Mouse (Mus musculus): Measurements from ENCODE around the gene Irf2bp1.

Irf2bp1 gene

DNA sequence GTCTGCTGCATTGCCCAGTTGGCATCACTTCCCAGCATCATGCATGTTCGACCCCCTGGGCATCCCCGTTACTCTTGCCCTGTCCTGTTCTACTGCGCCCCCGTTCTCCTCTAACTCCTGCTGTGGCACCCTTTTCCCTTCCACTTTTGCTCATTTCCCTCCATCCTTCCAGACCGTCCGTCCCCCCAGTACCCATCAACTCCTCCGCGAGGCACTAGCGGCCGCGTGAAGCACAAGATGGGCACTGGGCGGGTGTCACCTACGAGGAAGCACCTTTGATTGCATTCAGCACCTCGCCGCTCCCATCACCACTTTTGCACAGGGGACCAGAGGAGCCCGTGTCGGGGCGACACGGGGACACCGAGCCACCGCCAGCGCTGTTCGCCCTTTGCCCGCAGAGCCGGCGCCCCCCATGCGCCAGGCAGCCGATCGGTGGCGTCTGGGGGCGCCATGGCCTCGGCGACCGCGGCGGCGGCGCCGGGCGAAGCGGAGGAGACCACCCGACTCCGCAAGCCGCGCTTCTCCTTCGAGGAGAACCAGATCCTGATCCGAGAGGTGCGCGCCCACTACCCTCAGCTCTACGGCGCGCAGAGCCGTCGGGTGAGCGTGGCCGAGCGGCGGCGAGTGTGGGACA lies 12.1 kb upstream of the Irf2bp1 start:
- in situ Hi-C loops (cut with MboI; ENCODE audit: low pct_unique_long_range_greater_than_20kb in 1 of 2, low sequenced_read_pairs in 2 of 2, unreplicated experiment in 1 of 2): no loop called here

GRCm38 (mm10) chr7:18992294-18992675 lies 11.6 kb upstream of the Irf2bp1 start:
- in situ Hi-C loops (cut with MboI; ENCODE audit: low pct_unique_long_range_greater_than_20kb in 1 of 2, low sequenced_read_pairs in 2 of 2, unreplicated experiment in 1 of 2): no loop called here

- in situ Hi-C loops (cut with MboI; ENCODE audit: low pct_unique_long_range_greater_than_20kb in 1 of 2, low sequenced_read_pairs in 2 of 2, unreplicated experiment in 1 of 2): no loop called here
Observed at GRCm38 (mm10) chr7:18993036-18993435, 10.8 kb upstream of the Irf2bp1 start.

GRCm38 (mm10) chr7:18998835-18999234 lies 5.0 kb upstream of the Irf2bp1 start:
- in situ Hi-C loops (cut with MboI; ENCODE audit: low pct_unique_long_range_greater_than_20kb in 1 of 2, low sequenced_read_pairs in 2 of 2, unreplicated experiment in 1 of 2): no loop called here

DNA sequence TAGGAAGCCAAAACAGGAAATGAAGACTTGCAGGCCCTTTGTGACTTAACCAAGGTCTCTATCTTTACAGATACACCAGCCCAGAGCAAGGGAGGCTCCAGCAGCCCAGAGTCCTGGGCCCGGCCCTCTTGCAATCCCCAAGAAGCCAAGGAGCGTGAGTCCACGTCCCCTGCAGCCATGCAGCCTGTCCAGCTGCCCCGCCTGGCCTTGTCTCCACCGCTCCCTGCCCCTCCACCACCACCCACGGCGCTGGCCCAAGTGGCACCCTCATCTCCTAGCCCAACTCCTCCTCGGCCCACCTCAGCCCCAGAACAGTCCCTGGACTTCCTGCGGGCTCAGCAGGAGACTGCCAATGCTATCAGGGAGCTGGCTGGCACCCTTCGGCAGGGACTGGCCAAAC lies 3.4 kb upstream of the Irf2bp1 start:
- in situ Hi-C loops (cut with MboI; ENCODE audit: low pct_unique_long_range_greater_than_20kb in 1 of 2, low sequenced_read_pairs in 2 of 2, unreplicated experiment in 1 of 2): no loop called here

DNA sequence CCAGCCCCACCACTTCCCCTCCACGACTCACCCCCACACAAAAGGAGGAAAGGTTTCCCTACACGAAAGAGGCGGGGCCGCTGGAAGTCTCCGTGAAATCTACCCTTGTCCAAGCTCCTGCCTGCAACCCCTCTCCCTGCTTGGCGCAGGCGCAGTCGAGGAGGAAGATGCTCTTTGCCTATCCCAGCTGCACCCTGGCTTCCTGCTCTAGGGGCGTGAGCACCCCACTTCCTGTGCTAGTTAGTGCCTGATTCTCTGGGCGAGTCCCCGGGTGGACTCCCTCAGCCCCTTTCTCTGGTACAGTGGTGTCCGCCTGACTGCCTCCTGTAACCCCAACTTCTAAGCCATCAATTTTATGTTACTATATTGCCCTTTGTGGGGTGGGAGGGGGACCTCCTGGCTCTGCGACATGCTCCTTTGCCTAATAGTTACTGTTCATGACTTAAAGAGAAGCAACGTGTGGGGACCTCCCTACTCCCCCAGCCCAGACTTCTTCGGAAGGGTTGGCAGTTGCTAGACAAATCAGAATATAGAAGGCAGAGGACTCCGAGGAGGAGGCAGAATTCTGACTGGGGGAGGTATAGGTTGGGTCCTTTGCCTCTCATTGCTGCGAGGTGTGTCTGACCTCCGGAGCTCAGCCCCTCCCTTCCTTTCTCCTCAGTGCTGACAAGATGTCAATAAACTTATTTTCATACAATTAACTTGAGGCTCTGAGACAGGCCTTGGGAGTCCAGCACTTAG lies 2.6 kb upstream of the Irf2bp1 start:
- in situ Hi-C loops (cut with MboI; ENCODE audit: low pct_unique_long_range_greater_than_20kb in 1 of 2, low sequenced_read_pairs in 2 of 2, unreplicated experiment in 1 of 2): no loop called here

- in situ Hi-C loops (cut with MboI; ENCODE audit: low pct_unique_long_range_greater_than_20kb in 1 of 2, low sequenced_read_pairs in 2 of 2, unreplicated experiment in 1 of 2): no loop called here
Observed at GRCm38 (mm10) chr7:19001807-19002085, 2.1 kb upstream of the Irf2bp1 start.

GRCm38 (mm10) chr7:19002115-19002514 lies 1.7 kb upstream of the Irf2bp1 start:
- in situ Hi-C loops (cut with MboI; ENCODE audit: low pct_unique_long_range_greater_than_20kb in 1 of 2, low sequenced_read_pairs in 2 of 2, unreplicated experiment in 1 of 2): no loop called here

GRCm38 (mm10) chr7:19002848-19003498 lies 871 bp upstream of the Irf2bp1 start:
- in situ Hi-C loops (cut with MboI; ENCODE audit: low pct_unique_long_range_greater_than_20kb in 1 of 2, low sequenced_read_pairs in 2 of 2, unreplicated experiment in 1 of 2): no loop called here

GRCm38 (mm10) chr7:19004631-19005079 lies 811 bp downstream of the Irf2bp1 start:
- in situ Hi-C loops (cut with MboI; ENCODE audit: low pct_unique_long_range_greater_than_20kb in 1 of 2, low sequenced_read_pairs in 2 of 2, unreplicated experiment in 1 of 2): no loop called here

GRCm38 (mm10) chr7:19005417-19006121 lies 1.7 kb downstream of the Irf2bp1 start:
- in situ Hi-C loops (cut with MboI; ENCODE audit: low pct_unique_long_range_greater_than_20kb in 1 of 2, low sequenced_read_pairs in 2 of 2, unreplicated experiment in 1 of 2): no loop called here

DNA sequence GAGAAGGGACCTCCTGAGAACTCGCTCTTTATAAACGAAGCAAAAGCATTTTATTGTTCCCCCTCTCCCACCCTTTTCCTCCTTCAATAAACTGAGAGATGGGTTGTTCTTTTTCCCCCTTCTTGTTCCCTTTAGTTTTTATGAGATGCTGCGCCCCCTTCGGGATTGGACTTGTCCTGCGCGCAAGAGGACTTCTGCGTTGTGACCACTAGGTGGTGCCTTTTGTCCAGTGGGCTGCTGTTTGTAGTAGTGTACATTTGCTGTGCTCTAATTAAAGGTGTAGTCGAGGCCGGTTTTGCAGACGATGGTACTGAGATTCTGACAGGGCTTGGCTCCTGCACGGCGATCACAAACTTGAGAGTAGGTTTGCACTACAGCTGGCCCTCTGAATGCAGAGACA lies 2.6 kb downstream of the Irf2bp1 start:
- in situ Hi-C loops (cut with MboI; ENCODE audit: low pct_unique_long_range_greater_than_20kb in 1 of 2, low sequenced_read_pairs in 2 of 2, unreplicated experiment in 1 of 2): no loop called here

- in situ Hi-C loops (cut with MboI; ENCODE audit: low pct_unique_long_range_greater_than_20kb in 1 of 2, low sequenced_read_pairs in 2 of 2, unreplicated experiment in 1 of 2): no loop called here
Observed at GRCm38 (mm10) chr7:19007026-19007977, 3.5 kb downstream of the Irf2bp1 start.

GRCm38 (mm10) chr7:19010581-19010980 lies 6.7 kb downstream of the Irf2bp1 start:
- in situ Hi-C loops (cut with MboI; ENCODE audit: low pct_unique_long_range_greater_than_20kb in 1 of 2, low sequenced_read_pairs in 2 of 2, unreplicated experiment in 1 of 2): no loop called here

- in situ Hi-C loops (cut with MboI; ENCODE audit: low pct_unique_long_range_greater_than_20kb in 1 of 2, low sequenced_read_pairs in 2 of 2, unreplicated experiment in 1 of 2): no loop called here
Observed at GRCm38 (mm10) chr7:19012025-19012621, 8.3 kb downstream of the Irf2bp1 start.

GRCm38 (mm10) chr7:19012882-19013281 lies 9.0 kb downstream of the Irf2bp1 start:
- in situ Hi-C loops (cut with MboI; ENCODE audit: low pct_unique_long_range_greater_than_20kb in 1 of 2, low sequenced_read_pairs in 2 of 2, unreplicated experiment in 1 of 2): no loop called here

- in situ Hi-C loops (cut with MboI; ENCODE audit: low pct_unique_long_range_greater_than_20kb in 1 of 2, low sequenced_read_pairs in 2 of 2, unreplicated experiment in 1 of 2): no loop called here
Observed at GRCm38 (mm10) chr7:19014452-19014851, 10.6 kb downstream of the Irf2bp1 start.

DNA sequence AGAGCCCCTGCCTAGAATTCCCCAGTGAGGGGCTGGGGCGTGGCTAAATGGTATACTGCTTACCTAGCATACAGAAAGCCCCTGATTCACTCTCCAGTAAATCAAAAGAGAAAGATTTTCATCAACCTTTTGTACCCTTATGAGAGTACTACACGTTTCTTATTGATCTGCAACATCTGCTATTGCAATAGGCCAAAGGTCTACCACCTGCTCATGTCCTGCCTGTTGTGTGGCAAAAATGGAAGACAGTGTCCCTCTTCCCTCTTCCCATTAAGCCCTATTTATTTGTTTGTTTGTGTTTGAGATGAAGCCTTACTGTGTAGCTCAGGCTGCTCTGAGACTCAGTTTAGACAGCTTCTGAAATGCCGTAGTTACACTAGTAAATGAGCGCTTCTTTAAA lies 12.2 kb downstream of the Irf2bp1 start:
- in situ Hi-C loops (cut with MboI; ENCODE audit: low pct_unique_long_range_greater_than_20kb in 1 of 2, low sequenced_read_pairs in 2 of 2, unreplicated experiment in 1 of 2): no loop called here
